Mouse (Mus musculus): ENCODE results near the gene Mis18a. TPM values are rescaled to one million over a fixed set of nuclear protein-coding genes. Genes with fewer than 3 reads are reported as not detected.

The Mis18a gene
- total RNA-seq (2021) = 1 to 10 TPM; 5.7 to 6.8 TPM
- long read RNA-seq, experiment 1, transcript Mis18a-201 (5 exons, 1,333 nt) = major isoform, 5 of 6 reads
- long read RNA-seq, experiment 1, partial matches to known transcripts = 1 of 6 reads
- long read RNA-seq, experiment 1, other reads (novel, unspliced or antisense) = 0 of 6 reads
- long read RNA-seq, experiment 2, partial matches to known transcripts = 2 of 6 reads
- long read RNA-seq, experiment 2, other reads (novel, unspliced or antisense) = 0 of 6 reads

DNA sequence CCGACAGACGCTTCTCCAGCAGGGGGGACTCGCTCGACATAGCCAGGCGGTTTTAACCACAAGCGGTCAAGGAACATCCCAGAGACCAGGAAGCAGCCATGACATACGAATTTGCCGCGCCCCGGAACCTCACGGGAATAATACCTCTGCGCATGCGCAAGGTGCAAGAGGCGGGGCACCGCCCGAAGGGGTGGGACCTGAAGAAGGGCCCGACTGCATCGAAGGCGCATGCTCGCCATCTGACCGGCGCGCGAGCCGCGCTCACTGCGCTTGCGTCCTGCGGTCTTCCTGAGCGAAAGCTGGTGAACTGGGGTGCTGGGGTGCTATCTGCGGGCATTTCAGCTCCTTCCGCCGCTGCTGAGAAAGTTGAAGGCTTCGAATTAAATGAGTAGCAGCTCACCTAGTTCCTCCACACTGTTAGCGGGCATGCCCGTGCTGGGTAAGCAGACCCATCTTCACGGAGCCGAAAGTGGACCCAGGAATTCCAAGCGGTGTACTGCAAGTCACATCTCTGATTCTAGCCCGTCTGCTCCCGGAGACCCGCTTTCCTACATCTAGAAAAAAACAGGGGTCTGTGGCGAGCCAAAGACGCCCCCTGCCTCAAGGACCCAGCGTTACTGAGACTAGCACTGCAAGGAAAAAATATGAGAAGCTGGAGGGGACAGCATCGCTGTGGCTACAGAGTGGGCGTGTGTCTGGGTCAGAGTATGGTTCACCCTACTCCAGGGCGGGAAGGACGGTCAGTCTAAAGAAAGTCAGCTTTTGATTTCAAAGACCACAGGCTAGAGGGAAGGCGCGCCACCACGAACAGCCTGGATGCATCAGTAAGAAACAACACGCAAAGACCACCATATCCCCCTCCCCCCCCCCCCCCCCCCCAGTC is at the start of gene Mis18a:
Gene Mis18a (minus strand): TSS at position 172 of the 883 bp plus-strand sequence.
- peak; percentile 95 to 96 for DNase-seq (ENCODE audit: low spot score in 2 of 2)

- no peak for DNase-seq (ENCODE audit: low spot score in 2 of 2)
Observed at GRCm38 (mm10) chr16:90775946-90776520, 48.8 kb upstream of the Mis18a start.

GRCm38 (mm10) chr16:90774646-90775045 is 47.4 kb upstream of the Mis18a start:
- DNase-seq (ENCODE audit: low spot score in 2 of 2) = no peak

DNA sequence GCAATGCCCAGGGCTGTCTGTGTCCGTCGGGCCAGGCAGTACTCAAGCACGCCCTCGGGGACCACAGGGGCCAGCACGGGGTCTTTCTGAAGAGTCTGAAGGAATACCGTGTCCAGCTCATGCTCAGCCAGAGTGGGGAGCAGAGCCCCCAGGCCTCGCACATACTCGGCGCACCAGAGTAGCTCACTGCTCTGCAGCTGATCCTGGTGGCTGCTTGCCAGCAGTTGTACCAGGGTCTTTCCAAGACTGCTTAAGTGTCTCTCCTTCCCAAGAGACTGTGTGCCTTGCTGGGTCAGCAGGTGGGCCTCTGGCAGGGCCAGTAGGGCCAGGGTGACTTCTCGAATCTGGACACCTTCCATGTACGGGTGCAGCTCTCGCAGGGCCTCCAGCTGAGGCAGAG is 47.0 kb upstream of the Mis18a start:
- DNase-seq (ENCODE audit: low spot score in 2 of 2) = no peak

GRCm38 (mm10) chr16:90766919-90767454 is 39.8 kb upstream of the Mis18a start:
- DNase-seq (ENCODE audit: low spot score in 2 of 2) = no peak

- no peak for DNase-seq (ENCODE audit: low spot score in 2 of 2)
Observed at GRCm38 (mm10) chr16:90765195-90765877, 38.1 kb upstream of the Mis18a start.

DNA sequence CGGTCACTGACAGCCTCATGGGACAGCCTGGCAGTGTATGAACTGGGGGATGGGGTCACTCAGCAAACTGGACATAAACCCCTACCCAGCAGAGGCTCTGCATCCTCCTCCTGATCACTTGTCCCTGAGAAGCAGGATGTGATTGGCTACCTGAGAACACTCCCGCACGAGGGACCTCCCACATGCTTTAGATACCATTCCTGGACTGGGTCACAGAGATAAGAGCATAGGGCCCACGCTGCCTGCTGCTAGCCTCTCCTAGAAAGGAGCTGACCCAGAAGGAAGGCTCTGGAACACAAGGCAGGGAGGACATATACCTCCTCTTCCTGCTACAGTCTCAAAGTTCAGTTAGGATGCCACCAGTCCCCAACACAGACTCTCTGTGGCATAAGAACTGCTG is 33.3 kb upstream of the Mis18a start:
- no peak for DNase-seq (ENCODE audit: low spot score in 2 of 2)

GRCm38 (mm10) chr16:90759335-90759734 is 32.1 kb upstream of the Mis18a start:
- DNase-seq (ENCODE audit: low spot score in 2 of 2) = no peak

DNA sequence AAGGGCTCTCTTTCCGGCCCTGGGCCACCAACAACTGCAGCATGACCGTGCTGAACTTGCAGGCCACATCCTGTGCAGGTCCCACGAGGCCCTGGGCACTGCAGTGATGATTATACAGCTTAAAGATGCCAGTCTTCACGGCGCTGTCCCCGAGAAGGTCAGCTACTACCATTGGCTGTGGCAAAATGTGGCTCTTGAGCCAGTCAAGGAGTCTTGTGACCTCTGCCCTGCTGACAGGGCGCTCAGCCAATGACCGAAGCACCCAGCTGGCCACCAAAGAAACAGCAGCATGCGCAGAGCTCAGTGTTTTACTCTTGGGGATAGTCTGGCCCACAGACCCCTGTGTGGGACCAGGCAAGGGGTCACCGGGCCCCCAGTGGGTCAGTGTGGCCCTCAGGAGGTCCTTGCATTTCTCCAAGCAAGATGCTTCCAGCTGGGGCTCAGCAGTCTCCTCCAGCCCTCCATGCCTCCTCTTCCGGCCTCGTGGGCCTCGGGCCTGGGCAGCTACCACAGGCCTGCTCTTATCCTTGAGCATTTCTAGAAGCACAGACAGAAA is 26.3 kb upstream of the Mis18a start:
- no peak for DNase-seq (ENCODE audit: low spot score in 2 of 2)

DNA sequence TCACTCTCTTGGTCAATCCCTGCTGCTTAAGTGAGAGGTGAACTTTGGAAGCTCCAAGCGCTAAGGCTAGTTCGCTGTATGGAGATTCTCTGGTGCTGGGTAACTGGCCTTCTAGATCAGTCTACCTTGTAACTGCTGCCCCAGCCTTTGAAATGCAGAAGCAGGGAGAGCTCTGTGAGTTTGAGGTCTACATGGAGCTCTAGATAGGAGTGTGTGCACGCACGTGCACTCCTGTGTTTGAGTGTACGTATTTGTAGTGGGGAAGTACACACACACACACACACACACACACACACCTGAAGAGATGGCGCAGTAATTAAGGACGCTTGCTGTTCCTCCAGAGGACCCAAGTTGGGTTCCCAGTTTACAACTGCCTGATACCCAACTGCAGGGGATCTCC is 21.0 kb upstream of the Mis18a start:
- no peak for DNase-seq (ENCODE audit: low spot score in 2 of 2)

DNA sequence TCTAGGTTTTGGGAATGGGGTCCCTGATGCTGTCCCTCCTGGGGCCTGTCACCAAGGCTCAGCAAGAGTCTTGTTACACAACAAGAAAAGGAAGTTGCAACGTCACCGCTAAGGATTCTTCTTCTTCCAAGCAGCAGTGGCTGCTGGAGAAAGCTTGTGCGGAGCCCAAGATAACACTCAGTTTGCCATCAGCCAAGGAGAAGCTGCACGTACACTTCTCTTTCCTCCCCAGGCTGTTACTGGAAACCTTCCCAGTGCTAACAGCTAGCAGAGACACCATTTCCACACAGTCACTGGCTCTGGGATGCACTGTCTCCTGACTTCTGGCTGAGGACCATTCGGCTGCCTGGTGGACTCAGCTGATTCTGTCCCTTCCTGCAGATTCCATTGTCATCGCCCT is 19.9 kb upstream of the Mis18a start:
- DNase-seq (ENCODE audit: low spot score in 2 of 2) = peak; percentile 14 to 26

DNA sequence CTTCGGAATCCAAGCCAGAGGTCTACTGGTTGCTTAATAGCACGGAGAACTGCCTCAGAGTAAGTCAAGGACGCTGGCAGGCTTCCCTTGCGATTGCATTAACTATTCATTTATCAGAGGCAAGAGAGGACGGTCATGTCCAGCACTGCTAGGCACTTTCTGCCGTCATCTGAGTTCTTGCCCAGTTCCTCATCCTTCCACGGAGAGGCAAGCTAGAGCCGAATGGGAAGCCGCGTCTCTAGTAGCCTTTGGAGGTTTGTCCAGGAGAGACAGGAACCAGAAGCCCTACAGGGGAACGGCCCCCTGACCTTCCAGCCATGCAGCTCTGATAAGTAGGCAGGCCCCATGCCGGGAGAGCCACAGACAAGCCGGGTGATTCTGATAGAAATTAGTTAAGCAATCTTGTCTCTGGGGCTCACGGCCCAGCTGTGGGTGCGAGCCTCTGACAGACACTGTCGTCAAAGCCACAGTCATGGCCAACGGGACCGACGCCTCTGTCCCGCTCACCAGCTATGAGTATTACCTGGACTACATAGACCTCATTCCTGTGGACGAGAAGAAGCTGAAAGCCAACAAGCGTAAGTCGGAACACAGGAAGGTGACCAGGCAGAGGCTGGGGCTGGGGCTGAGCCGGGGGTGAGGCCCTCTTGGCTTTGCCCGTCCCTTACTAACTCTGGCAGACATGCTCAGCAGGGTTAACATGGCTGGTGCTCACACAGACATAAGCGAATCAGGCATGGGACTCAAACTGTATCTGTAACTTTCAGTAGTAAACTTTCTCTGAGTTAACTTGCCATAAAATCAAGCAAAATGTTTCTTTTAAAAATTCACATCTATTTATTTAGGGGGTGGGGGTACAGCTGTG is 11.1 kb upstream of the Mis18a start, which contains the start of gene Mrap:
Gene Mrap (plus strand): TSS at position 116 of the 865 bp plus-strand sequence.
- DNase-seq (ENCODE audit: low spot score in 2 of 2) = no peak

GRCm38 (mm10) chr16:90736672-90737270 is 9.6 kb upstream of the Mis18a start:
- no peak for DNase-seq (ENCODE audit: low spot score in 2 of 2)

GRCm38 (mm10) chr16:90735611-90736010 is 8.4 kb upstream of the Mis18a start:
- DNase-seq (ENCODE audit: low spot score in 2 of 2) = no peak

- DNase-seq (ENCODE audit: low spot score in 2 of 2) = no peak
Observed at GRCm38 (mm10) chr16:90726600-90727227, 490 bp downstream of the Mis18a start.

- DNase-seq (ENCODE audit: low spot score in 2 of 2) = no peak
Observed at GRCm38 (mm10) chr16:90724051-90724450, 3.2 kb downstream of the Mis18a start.

DNA sequence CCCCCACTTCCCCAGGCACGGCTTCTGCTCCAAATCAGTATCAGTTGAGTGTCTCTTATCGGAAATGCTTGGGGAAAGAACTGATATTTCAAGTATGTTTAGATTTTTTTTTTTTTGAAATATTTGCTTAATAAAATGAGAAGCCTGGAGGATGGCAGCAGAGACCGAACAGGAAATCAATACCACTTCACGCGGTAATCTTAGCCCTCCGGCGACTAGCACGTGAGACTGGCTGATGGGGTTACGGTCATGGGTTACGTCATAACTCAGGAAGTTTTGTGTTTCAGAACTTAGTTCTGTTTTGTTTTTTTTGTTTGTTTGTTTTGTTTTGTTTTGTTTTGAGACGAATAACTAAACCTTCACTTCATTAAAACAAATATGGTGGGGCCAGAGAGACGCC is 16.9 kb downstream of the Mis18a start:
- DNase-seq (ENCODE audit: low spot score in 2 of 2) = no peak

- DNase-seq (ENCODE audit: low spot score in 2 of 2) = peak; percentile 79 to 84
Observed at GRCm38 (mm10) chr16:90709711-90710289, 17.4 kb downstream of the Mis18a start.

DNA sequence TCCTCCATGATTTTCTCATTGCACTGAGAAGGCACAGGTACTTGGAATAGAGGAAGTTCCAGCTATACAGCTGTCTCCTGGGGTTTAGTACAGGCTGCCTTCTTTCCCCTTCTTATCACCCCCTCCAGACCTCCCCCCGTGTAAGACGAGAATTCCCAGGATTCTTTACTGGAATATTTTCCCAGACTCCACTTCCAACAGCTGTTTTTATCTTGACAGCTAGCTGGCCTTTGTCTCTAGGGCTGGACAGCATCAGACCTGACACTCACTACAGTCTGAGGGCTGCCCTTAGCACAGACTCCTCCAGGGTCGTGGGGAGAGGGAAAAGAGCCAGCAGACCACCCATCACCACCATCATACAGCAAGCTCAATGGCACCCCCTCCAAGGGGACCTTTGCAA is 20.9 kb downstream of the Mis18a start:
- no peak for DNase-seq (ENCODE audit: low spot score in 2 of 2)
